Mouse (Mus musculus) layer of hippocampus, postnatal 36 days (tissue): ENCODE results near the gene Vmn2r41. TPM values are rescaled to one million over a fixed set of nuclear protein-coding genes. Genes with fewer than 3 reads are reported as not detected.
"Not testable (repeated sequence)": the region's sequence is repeated elsewhere in the genome, so short reads cannot be mapped to it uniquely, and the experiment has no call there.

Experiments used
- DNase-seq, 2 experiments: peaks; one replicate each; pipeline ENCODE4 v3.0.0; 2022
- total RNA-seq, 2 experiments: library from RNA; stranded (reverse); gene quantifications; 2 replicates each; pipeline ENCODE4 v1.2.3; 2021

The Vmn2r41 gene
- not detected for total RNA-seq

DNA sequence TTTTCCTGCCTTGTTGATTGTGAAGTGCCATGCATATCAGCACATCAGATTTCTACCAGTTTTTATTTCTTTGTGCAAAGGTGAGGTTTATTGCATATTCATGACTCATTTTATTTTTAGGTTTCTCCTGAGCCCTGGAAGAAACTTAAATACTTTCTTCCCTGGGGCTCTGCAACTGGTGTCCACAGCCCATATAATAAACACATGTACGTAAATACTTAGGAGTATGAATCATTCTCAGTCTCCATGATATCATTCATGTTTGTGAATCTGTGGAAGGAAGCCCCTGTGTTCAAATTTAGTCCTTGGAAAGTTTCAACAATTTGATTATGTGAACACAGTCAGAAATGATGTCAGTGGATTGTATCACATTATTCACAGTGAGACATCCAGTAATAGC, at the start of gene Vmn2r41:
Gene Vmn2r41 (minus strand): TSS at position 101 of the 400 bp plus-strand sequence.
- DNase-seq = not testable (repeated sequence)

DNA sequence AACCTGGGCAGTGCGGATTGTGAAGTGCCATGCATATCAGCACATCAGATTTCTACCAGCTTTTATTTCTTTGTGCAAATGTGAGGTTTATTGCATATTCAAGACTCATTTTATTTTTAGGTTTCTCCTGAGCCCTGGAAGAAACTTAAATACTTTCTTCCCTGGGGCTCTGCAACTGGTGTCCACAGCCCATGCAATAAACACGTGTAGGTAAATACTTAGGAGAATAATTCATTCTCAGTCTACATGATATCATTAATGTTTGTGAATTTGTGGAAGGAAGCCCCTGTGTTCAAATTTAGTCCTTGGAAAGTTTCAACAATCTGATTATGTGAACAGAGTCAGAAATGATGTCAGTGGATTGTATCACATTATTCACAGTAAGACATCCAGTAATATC, 38.8 kb upstream of the Vmn2r41 start, which contains the start of gene Vmn2r42:
Gene Vmn2r42 (minus strand): TSS at position 101 of the 400 bp plus-strand sequence.
- DNase-seq = not testable (repeated sequence)

DNA sequence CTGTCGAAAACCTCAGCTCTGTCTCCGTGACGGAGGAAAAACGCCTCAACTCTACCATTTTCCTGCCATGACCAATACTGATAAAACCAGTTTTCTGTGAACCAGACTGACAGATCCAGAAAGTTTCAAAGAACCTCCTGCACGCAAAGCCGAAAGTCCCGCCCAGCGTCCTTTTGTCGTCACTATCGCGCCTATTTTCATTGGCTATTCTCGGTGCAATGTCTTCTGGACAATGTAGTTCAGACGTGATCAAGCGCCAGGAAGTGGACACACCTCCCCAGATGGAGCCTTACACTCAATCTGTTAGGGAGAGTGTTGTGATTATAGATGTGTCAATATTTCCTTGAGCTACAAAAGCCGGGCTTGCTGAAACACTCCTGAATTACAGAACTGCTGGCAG, 68.6 kb downstream of the Vmn2r41 start:
- DNase-seq = peak; percentile 1 to 4

Other genes with a start within 250 kb of the Vmn2r41 start
- gene Vmn2r42, start 38.7 kb upstream of the Vmn2r41 start, total RNA-seq = not detected
- not detected for gene Vmn2r43, start 98.9 kb upstream of the Vmn2r41 start, total RNA-seq
- not detected for gene Vmn2r44, start 221.7 kb upstream of the Vmn2r41 start, total RNA-seq